Mouse (Mus musculus) intestine, postnatal 0 days (tissue): Measurements from ENCODE around the gene Slc22a15. TPM values are rescaled to one million over a fixed set of nuclear protein-coding genes. Genes with fewer than 3 reads are reported as not detected.
A peak's percentile ranks its signal among the peaks of the same experiment; 100 is the strongest.

Experiments used
- ATAC-seq: fragments of 200-750 bp; cut with Nextera tagmentation; 2 replicates; pipeline ENCODE4 v1.8.0; 2017; ENCODE audit warnings: mild to moderate bottlenecking, moderate TSS enrichment, moderate library complexity
- H3K27ac ChIP-seq: fragments of 300-500 bp; sonication (generic); 2 replicates; pipeline ENCODE4 v1.5.1; 2014; ENCODE audit warnings: mild to moderate bottlenecking, low read depth, low read length, moderate library complexity
- H3K27me3 ChIP-seq: fragments of 300-500 bp; sonication (generic); replicated peaks from 2 replicates; pipeline ENCODE4 v1.6.1; 2014; ENCODE audit warnings: low read length, mixed read lengths; ENCODE audit not compliant: control insufficient read depth, insufficient read depth
- H3K36me3 ChIP-seq: fragments of 300-500 bp; sonication (generic); 2 replicates; pipeline ENCODE4 v1.6.1; 2014; ENCODE audit warnings: mild to moderate bottlenecking, moderate library complexity; ENCODE audit not compliant: control insufficient read depth, insufficient read depth
- H3K4me1 ChIP-seq: fragments of 300-500 bp; sonication (generic); replicated peaks from 2 replicates; pipeline ENCODE4 v1.6.1; 2014; ENCODE audit warnings: antibody characterized with exemption, low read length, mixed read lengths; ENCODE audit not compliant: control insufficient read depth, insufficient read depth
- H3K4me2 ChIP-seq: fragments of 300-500 bp; sonication (generic); replicated peaks from 2 replicates; pipeline ENCODE4 v1.6.1; 2014; ENCODE audit warnings: low read depth, mild to moderate bottlenecking, moderate library complexity
- H3K4me3 ChIP-seq: fragments of 300-500 bp; sonication (generic); 2 replicates; pipeline ENCODE4 v1.5.1; 2014; ENCODE audit warnings: low read depth, low read length
- H3K9ac ChIP-seq: fragments of 300-500 bp; sonication (generic); 2 replicates; pipeline ENCODE4 v1.6.1; 2014; ENCODE audit warnings: mild to moderate bottlenecking, low read depth, low read length
- H3K9me3 ChIP-seq: fragments of 300-500 bp; sonication (generic); 2 replicates; pipeline ENCODE4 v1.6.1; 2016; ENCODE audit warnings: mixed run types; ENCODE audit not compliant: control insufficient read depth
- CTCF ChIP-seq: sonication (generic); IDR thresholded peaks from 2 replicates; pipeline ENCODE4 v1.5.1; 2016; ENCODE audit warnings: low read depth, mild to moderate bottlenecking, control low read depth, antibody characterized with exemption, moderate library complexity
- WGBS: fragments of 180-500 bp; shearing (Covaris S2); extraction: QIAGEN DNeasy Blood & Tissue Kit; methylation state at CpG from one replicate; pipeline ENCODE4 v1.1.7; 2014; 5-methylcytosine and 5-hydroxymethylcytosine counted together
- polyA plus RNA-seq: library from polyadenylated mRNA; unstranded; fragments of >200 nt; fragmentation: Nextera tagmentation; extraction: Ambion mirVana; gene quantifications from 2 replicates; pipeline ENCODE4 v1.2.1, GENCODE M21; 2015

The Slc22a15 gene
- polyA plus RNA-seq, 1 experiment from 2014 or later: 5.2 TPM

DNA sequence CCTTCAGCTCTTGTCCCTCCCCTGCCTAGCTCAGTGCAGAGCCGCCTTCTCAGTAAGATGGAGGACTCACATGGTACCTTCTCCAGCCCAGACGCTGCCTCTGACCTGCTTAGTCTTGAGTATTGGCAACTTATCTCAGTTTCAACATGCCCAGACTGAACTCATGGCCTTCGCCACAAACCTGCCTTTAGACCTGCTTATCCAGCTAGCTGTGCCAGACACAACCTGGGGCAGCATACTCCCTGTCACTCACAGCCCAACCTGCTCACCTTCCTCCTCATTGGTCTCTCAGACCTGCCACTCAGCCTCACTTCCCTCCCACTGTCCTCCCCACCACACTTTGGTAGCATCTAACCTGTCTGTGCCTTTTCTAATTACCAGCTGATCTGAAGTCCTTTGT is 108.2 kb downstream of the Slc22a15 start:
- ATAC-seq: no peak
- H3K9ac ChIP-seq: no peak overlapping the region
- no peak overlapping the region for H3K4me3 ChIP-seq
- H3K9me3 ChIP-seq: no peaks in the 10 kb centered on the region
- no peak overlapping the region for H3K4me2 ChIP-seq
- no peaks in the 10 kb centered on the region for H3K4me1 ChIP-seq
- no peak overlapping the region for H3K27ac ChIP-seq
- 84% methylated on average over 3 of the region's 3 CpGs for whole genome bisulfite sequencing
- H3K36me3 ChIP-seq: 0 out of 2 replicates have a peak, but pooled peaks cover 3% of the 10 kb centered on the region
- no peaks in the 10 kb centered on the region for H3K27me3 ChIP-seq
- TF ChIP-seq CTCF: no peak

DNA sequence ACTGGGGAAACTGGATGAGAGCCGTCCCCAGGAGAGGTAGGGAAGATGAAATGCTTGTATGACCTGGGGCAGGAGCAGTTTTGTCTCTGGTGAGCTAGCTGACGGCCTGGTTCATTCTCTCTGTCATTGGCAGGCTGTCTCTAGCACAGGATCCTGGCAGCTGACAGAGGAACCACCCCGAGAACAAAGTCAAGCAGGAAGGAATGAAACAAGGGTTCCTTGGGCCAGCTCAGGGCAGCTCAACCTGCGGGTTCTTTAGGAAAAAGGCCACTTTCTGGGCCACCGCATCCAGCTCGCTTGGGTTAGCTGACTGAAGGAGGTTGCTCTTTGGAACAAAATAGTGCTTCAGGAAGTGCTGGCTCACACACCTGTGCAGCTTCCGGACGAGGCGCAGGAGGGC is 109.5 kb downstream of the Slc22a15 start:
- no peak overlapping the region for H3K9ac ChIP-seq
- no peak overlapping the region for H3K4me2 ChIP-seq
- no peaks in the 10 kb centered on the region for H3K27me3 ChIP-seq
- H3K27ac ChIP-seq: no peak overlapping the region
- no peak overlapping the region for H3K4me3 ChIP-seq
- H3K4me1 ChIP-seq: no peaks in the 10 kb centered on the region
- no peaks in the 10 kb centered on the region for H3K9me3 ChIP-seq
- WGBS: 86% methylated on average over 9 of the region's 9 CpGs
- no peak for TF ChIP-seq CTCF
- H3K36me3 ChIP-seq: 0 out of 2 replicates have a peak, but pooled peaks cover 3% of the 10 kb centered on the region
- no peak for ATAC-seq

DNA sequence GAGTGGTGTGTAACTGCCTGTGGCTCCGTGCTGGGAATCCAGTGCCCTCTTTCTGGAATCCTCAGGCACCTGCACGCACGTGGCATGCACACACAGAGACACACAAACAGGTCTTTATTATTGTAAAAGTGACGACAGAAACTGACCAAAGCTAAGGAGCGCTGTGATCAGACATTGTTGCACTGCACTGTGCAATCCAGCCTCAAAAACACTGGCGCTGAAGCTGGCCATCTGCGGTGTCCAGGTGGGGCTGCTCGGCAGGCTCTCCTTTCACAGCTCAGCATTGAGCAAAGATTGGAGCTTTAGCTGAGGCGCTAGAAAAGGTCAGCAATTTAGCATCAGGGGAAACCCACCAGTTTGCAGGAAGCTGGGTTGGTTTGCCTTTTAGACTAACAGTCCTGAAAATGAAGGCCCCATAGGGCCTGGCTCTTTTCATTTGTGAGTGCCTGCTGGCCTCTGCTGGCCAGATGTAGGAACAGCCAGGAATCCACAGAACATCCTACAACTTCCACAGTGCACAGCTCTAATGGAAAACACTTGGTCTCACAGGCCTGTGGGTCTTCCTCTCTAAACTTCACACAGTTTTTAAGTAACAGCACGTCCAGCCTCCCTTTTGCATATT is 111.8 kb downstream of the Slc22a15 start:
- ATAC-seq: peak; percentile 66; the same call in 1 of the 2 replicates
- H3K4me1 ChIP-seq: no peaks in the 10 kb centered on the region
- no peak overlapping the region for H3K4me2 ChIP-seq
- no peak overlapping the region for H3K9ac ChIP-seq
- H3K9me3 ChIP-seq: no peaks in the 10 kb centered on the region
- WGBS: 65% methylated on average over 10 of the region's 10 CpGs
- no peak overlapping the region for H3K27ac ChIP-seq
- H3K27me3 ChIP-seq: no peaks in the 10 kb centered on the region
- 0 out of 2 replicates have a peak, but pooled peaks cover 3% of the 10 kb centered on the region for H3K36me3 ChIP-seq
- peak; percentile 94 for TF ChIP-seq CTCF
- no peak overlapping the region for H3K4me3 ChIP-seq

DNA sequence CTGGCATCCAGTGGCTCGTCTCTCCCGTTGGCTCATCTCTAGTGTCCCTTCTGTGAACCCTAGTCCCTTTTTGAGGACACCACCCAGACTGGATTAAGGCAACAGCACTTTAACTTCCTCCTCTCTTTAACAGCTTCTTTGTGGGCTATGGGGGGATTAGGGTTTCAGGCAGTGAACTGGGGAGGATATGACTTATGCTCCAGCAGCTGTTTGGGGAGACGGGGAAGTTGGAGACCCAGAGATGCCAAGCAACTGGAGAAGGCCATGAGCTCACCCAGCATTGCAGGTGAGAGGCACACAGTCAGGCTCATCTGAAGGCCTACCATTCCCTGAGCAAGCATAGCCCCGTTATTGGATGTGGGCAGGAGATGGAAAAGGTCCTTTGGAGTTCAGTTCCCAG is 112.3 kb downstream of the Slc22a15 start:
- H3K9ac ChIP-seq: no peak overlapping the region
- H3K36me3 ChIP-seq: 0 out of 2 replicates have a peak, but pooled peaks cover 3% of the 10 kb centered on the region
- no peak for ATAC-seq
- H3K4me1 ChIP-seq: no peaks in the 10 kb centered on the region
- no peak overlapping the region for H3K4me3 ChIP-seq
- no peak overlapping the region for H3K4me2 ChIP-seq
- no peaks in the 10 kb centered on the region for H3K27me3 ChIP-seq
- no peak for TF ChIP-seq CTCF
- no peaks in the 10 kb centered on the region for H3K9me3 ChIP-seq
- H3K27ac ChIP-seq: no peak overlapping the region
- 59% methylated on average over 4 of the region's 4 CpGs for WGBS

DNA sequence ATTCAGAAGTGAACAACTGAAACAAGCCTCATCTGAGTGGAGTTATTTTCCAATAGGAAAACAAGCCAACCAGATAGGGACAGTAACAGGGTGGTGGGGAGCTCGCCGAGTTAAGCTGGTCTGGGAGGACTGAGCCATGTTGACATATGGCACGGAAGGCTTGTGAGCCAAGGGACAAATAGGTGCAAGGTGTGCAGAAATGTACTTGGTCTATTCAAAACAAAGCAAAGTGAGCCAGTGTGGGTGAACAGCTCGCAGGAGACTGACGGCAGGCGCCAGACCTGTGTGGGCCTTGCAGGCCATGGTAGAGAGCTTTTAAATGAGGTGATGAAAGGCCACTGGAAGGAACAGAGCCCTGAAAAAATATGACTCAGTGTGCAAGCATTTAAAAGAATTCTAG is 116.6 kb downstream of the Slc22a15 start:
- Histone ChIP-seq H3K9me3 (no peaks in the 10 kb centered on the region), H3K36me3 (no peaks in the 10 kb centered on the region), H3K4me3 (no peak overlapping the region), H3K4me2 (no peak overlapping the region), H3K4me1 (peaks cover 13% of the 10 kb centered on the region; the same call in 1 of the 2 replicates), H3K27ac (no peak overlapping the region), H3K9ac (no peak overlapping the region), H3K27me3 (no peaks in the 10 kb centered on the region)
- ATAC-seq: no peak
- no peak for TF ChIP-seq CTCF
- WGBS: 93% methylated on average over 6 of the region's 6 CpGs

DNA sequence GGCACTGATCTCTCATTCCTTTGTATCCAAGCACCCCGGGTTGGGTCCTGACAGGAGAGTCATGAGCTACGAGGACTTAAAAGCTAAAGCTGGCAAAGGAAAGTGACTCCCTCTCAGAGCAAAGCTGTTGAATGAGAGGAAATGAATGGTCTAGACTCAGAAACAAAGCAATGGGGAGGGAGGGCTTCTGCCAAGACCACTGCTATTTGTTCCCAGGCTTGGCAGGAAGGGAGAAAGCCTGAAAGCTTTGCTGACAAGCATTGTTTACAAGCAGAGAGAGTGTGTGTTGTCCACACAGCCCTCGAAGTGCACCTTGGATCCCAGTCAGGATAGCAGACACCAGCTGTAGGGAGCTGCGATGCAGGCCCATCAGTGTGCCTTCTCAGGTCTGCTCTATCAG is 117.3 kb downstream of the Slc22a15 start:
- peaks cover 13% of the 10 kb centered on the region; the same call in 1 of the 2 replicates for H3K4me1 ChIP-seq
- H3K36me3 ChIP-seq: no peaks in the 10 kb centered on the region
- H3K9me3 ChIP-seq: no peaks in the 10 kb centered on the region
- 54% methylated on average over 4 of the region's 4 CpGs for WGBS
- no peak overlapping the region for H3K9ac ChIP-seq
- H3K4me3 ChIP-seq: no peak overlapping the region
- H3K27me3 ChIP-seq: no peaks in the 10 kb centered on the region
- ATAC-seq: no peak
- no peak for TF ChIP-seq CTCF
- no peak overlapping the region for H3K27ac ChIP-seq
- no peak overlapping the region for H3K4me2 ChIP-seq

DNA sequence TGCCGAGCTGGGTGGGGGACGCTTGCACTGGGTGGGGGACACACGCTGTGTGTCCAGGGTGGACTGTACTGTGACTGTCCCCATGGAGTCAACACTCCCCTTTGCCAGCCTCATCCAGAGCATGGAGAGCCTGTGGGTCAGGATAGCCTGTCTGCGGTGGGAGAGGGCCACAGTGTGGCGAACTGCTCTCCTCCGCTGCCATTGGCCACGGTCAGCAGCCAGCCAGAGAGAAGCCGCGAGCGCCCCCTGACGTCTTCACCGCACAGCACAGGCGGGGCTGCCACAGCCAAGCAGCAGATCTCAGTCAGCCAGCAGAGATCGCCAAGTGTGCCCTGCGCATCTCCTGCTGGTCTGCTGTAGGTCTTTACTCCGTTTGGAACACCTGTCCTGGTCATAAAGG is 118.1 kb downstream of the Slc22a15 start:
- H3K27me3 ChIP-seq: no peaks in the 10 kb centered on the region
- H3K4me1 ChIP-seq: peaks cover 13% of the 10 kb centered on the region; the same call in 1 of the 2 replicates
- ATAC-seq: peak; percentile 85
- peak overlapping the region; percentile 55 for H3K4me2 ChIP-seq
- H3K27ac ChIP-seq: peak overlapping the region; percentile 87
- H3K36me3 ChIP-seq: no peaks in the 10 kb centered on the region
- 3% methylated on average over 16 of the region's 16 CpGs for WGBS
- H3K9me3 ChIP-seq: no peaks in the 10 kb centered on the region
- TF ChIP-seq CTCF: peak; percentile 100
- H3K9ac ChIP-seq: no peak overlapping the region
- H3K4me3 ChIP-seq: no peak overlapping the region

Other genes with a start within 250 kb of the Slc22a15 start
- gene Mab21l3, start 75.5 kb downstream of the Slc22a15 start, polyA plus RNA-seq: 0.16 and 0.17 TPM in 2 replicates
- not detected in 2 replicates for gene Nhlh2, start 85.6 kb upstream of the Slc22a15 start, polyA plus RNA-seq
- 5.7 and 5.9 TPM in 2 replicates for gene Casq2, start 162.0 kb upstream of the Slc22a15 start, polyA plus RNA-seq